Mouse (Mus musculus): ENCODE measurements around the gene Rpp25.

Rpp25 gene

GRCm38 (mm10) chr9:57521056-57521911 lies 17.5 kb downstream of the Rpp25 start, which contains the start of gene Cox5a:
TSS of gene Cox5a (plus strand) at chr9:57521274.
- peak; percentile 94 for DNase-seq (ENCODE audit: low spot score)

- DNase-seq (ENCODE audit: low spot score) = no peak
These were observed 18.5 kb downstream of the Rpp25 start for GRCm38 (mm10) chr9:57522114-57522860.

GRCm38 (mm10) chr9:57522861-57523246 lies 19.0 kb downstream of the Rpp25 start:
- no peak for DNase-seq (ENCODE audit: low spot score)

- peak; percentile 63 for DNase-seq (ENCODE audit: low spot score)
These were observed 19.9 kb downstream of the Rpp25 start for GRCm38 (mm10) chr9:57523754-57524153.

- DNase-seq (ENCODE audit: low spot score) = no peak
These were observed 20.6 kb downstream of the Rpp25 start for GRCm38 (mm10) chr9:57524439-57524838.

- no peak for DNase-seq (ENCODE audit: low spot score)
These were observed 21.7 kb downstream of the Rpp25 start for GRCm38 (mm10) chr9:57525516-57525915.

GRCm38 (mm10) chr9:57526435-57526834 lies 22.6 kb downstream of the Rpp25 start:
- DNase-seq (ENCODE audit: low spot score) = no peak

- no peak for DNase-seq (ENCODE audit: low spot score)
These were observed 28.1 kb downstream of the Rpp25 start for GRCm38 (mm10) chr9:57531946-57532345.

GRCm38 (mm10) chr9:57536362-57536761 lies 32.5 kb downstream of the Rpp25 start:
- DNase-seq (ENCODE audit: low spot score) = no peak

- DNase-seq (ENCODE audit: low spot score) = peak; percentile 91
These were observed 33.4 kb downstream of the Rpp25 start, which contains the start of gene Fam219b for GRCm38 (mm10) chr9:57537044-57537727. TSS of gene Fam219b (plus strand) at chr9:57537528.

- no peak for DNase-seq (ENCODE audit: low spot score)
These were observed 33.9 kb downstream of the Rpp25 start for GRCm38 (mm10) chr9:57537728-57538181.

GRCm38 (mm10) chr9:57539550-57539949 lies 35.7 kb downstream of the Rpp25 start:
- no peak for DNase-seq (ENCODE audit: low spot score)

- DNase-seq (ENCODE audit: low spot score) = peak; percentile 54
These were observed 37.5 kb downstream of the Rpp25 start for GRCm38 (mm10) chr9:57541312-57541711.

- no peak for DNase-seq (ENCODE audit: low spot score)
These were observed 40.1 kb downstream of the Rpp25 start for GRCm38 (mm10) chr9:57543951-57544350.

- DNase-seq (ENCODE audit: low spot score) = peak; percentile 19
These were observed 43.5 kb downstream of the Rpp25 start for GRCm38 (mm10) chr9:57547287-57547686.

- no peak for DNase-seq (ENCODE audit: low spot score)
These were observed 44.0 kb downstream of the Rpp25 start for GRCm38 (mm10) chr9:57547869-57548268.

- no peak for DNase-seq (ENCODE audit: low spot score)
These were observed 45.4 kb downstream of the Rpp25 start for GRCm38 (mm10) chr9:57549186-57549585.

GRCm38 (mm10) chr9:57550126-57550862 lies 46.5 kb downstream of the Rpp25 start:
- DNase-seq (ENCODE audit: low spot score) = peak; percentile 48

- DNase-seq (ENCODE audit: low spot score) = peak; percentile 59
These were observed 48.5 kb downstream of the Rpp25 start, which contains the start of gene Mpi for GRCm38 (mm10) chr9:57552139-57552887. TSS of gene Mpi (minus strand) at chr9:57552763.

- no peak for DNase-seq (ENCODE audit: low spot score)
These were observed 49.3 kb downstream of the Rpp25 start for GRCm38 (mm10) chr9:57553119-57553518.

GRCm38 (mm10) chr9:57554753-57555152 lies 50.9 kb downstream of the Rpp25 start:
- no peak for DNase-seq (ENCODE audit: low spot score)

Measured in lung, postnatal 25 days (tissue).